ENCODE assay signal across 22 mouse cellular contexts in genomic region chr11:103136039-103136577, GRCm38 (mm10). TPM values are rescaled to one million over a fixed set of nuclear protein-coding genes. Genes with fewer than 3 reads are reported as not detected.
A peak's percentile ranks its signal among the peaks of the same experiment; 100 is the strongest.
DNase-seq lines count a peak whose midpoint lies in the region; ATAC-seq and TF ChIP-seq lines count a peak whose summit lies in the region.
"Had no signal": no experiment of that assay in that cellular context is flagged by ENCODE, and none has a peak within 500 bp of the region (broad histone marks: within the 10 kb centered on the region; RNA-seq: fewer than 3 reads in every experiment).

No protein-coding gene starts in this region.

- no peak for DNase-seq in left cerebral cortex, adult 2 months (ENCODE audit: extremely low spot score in 1 of 2, low spot score in 2 of 2)
- no peak for DNase-seq in left cerebral cortex, adult 8-10 months (ENCODE audit: low spot score in 2 of 2)
- no peak for DNase-seq in lung, adult 2 months
- DNase-seq in gastrocnemius, adult 8-10 months (ENCODE audit: low spot score in 2 of 2) = no peak
- DNase-seq: adrenal gland, postnatal 25 days; B cell, adult 2 months; cerebellum, postnatal 14 days; gastrocnemius, adult 2 months; kidney, adult 2 months; kidney, postnatal 14 days; layer of hippocampus, adult 9-11 months; right cerebral cortex, postnatal 25 days; thymus, postnatal 4 days had no signal

- H3K4me1 ChIP-seq in erythroblast, embryonic 14.5 days (ENCODE audit: control insufficient read depth) = peaks cover 47% of the 10 kb centered on the region
- H3K4me1 ChIP-seq in lung, adult 2 months (ENCODE audit: control insufficient read depth, insufficient read depth, low read length) = peaks cover 15% of the 10 kb centered on the region

- H3K36me3 ChIP-seq in erythroblast, embryonic 14.5 days (ENCODE audit: control insufficient read depth) = peaks cover 45% of the 10 kb centered on the region
- H3K36me3 ChIP-seq: heart, embryonic 15.5 days had no signal

- peak overlapping the region; percentile 0 for H3K27ac ChIP-seq in left cerebral cortex, adult 2 months
- H3K27ac ChIP-seq: gastrocnemius, adult 2 months; heart, embryonic 15.5 days; hindbrain, embryonic 10.5 days; stomach, postnatal 0 days had no signal

- ATAC-seq in erythroblast, adult 5-6 weeks (replicated peaks; ENCODE audit: low FRiP score, poor library complexity, severe bottlenecking) = no peak
- peak; percentile 15; the same call in 1 of the 2 replicates for ATAC-seq in granulocyte monocyte progenitor cell, adult 5-6 weeks (replicated peaks; ENCODE audit: poor library complexity, severe bottlenecking)
- ATAC-seq in megakaryocyte progenitor cell, adult 5-6 weeks (replicated peaks; ENCODE audit: poor library complexity) = peak; percentile 32
- ATAC-seq: forebrain, embryonic 16.5 days; lung, postnatal 0 days had no signal

- TF ChIP-seq POLR2A in lung, adult 2 months (IDR thresholded peaks at IDR 0.05; ENCODE audit: borderline replicate concordance, extremely low read depth, low read depth, low read length) = no peak

- no peaks in the 10 kb centered on the region for H3K9me3 ChIP-seq in erythroblast, embryonic 14.5 days (ENCODE audit: control insufficient read depth, low read length)
- H3K9me3 ChIP-seq: heart, embryonic 15.5 days; hindbrain, embryonic 10.5 days had no signal

- intact Hi-C loops in left cerebral cortex, adult 2 months (cut with DNase I) = no loop called here

- WGBS in lung, adult 2 months = 80% methylated on average over 8 of the region's 8 CpGs

- TF ChIP-seq CTCF in left cerebral cortex, adult 2 months (IDR thresholded peaks at IDR 0.05) = no peak
- TF ChIP-seq CTCF in lung, adult 2 months (IDR thresholded peaks at IDR 0.05; ENCODE audit: insufficient read depth, low read length) = no peak

- H3K4me3 ChIP-seq in erythroblast, embryonic 14.5 days (replicated peaks) = peak overlapping the region; percentile 3
- H3K4me3 ChIP-seq in left cerebral cortex, adult 2 months = no peak overlapping the region
- no peak overlapping the region for H3K4me3 ChIP-seq in lung, adult 2 months (replicated peaks; ENCODE audit: extremely low read depth, low read depth, low read length)
- H3K4me3 ChIP-seq: gastrocnemius, adult 2 months; heart, embryonic 15.5 days; hindbrain, embryonic 10.5 days had no signal

- no peaks in the 10 kb centered on the region for H3K27me3 ChIP-seq in erythroblast, embryonic 14.5 days (ENCODE audit: control insufficient read depth)
- H3K27me3 ChIP-seq: heart, embryonic 15.5 days had no signal

RNA-seq across cellular contexts. Expression of gene Hexim2, which starts 3.9 kb away (rescaled TPM):
- 2.5 and 3.4 TPM in 2 replicates for polyA plus RNA-seq in erythroblast, embryonic 14.5 days (2012)
- 0.96 and 3.1 TPM in 2 replicates for total RNA-seq in erythroblast, adult 5-6 weeks (2015; ENCODE audit: low replicate concordance)
- total RNA-seq in erythroblast, adult 5-6 weeks (2017; ENCODE audit: low replicate concordance) = 2.4 and 9.5 TPM in 2 replicates
- total RNA-seq in left cerebral cortex, adult 2 months (2021) = 10 to 100 TPM; 14.0 to 14.1 TPM
- 10 to 100 TPM; 13.4 to 18.1 (median 16.5) TPM for total RNA-seq in left cerebral cortex, adult 8-10 months (2022)
- total RNA-seq in granulocyte monocyte progenitor cell, adult 5-6 weeks (2014; fragmentation: Nextera tagmentation) = 2.6 and 6.4 TPM in 2 replicates
- 1.3 and 3.4 TPM in 2 replicates for total RNA-seq in granulocyte monocyte progenitor cell, adult 5-6 weeks (2017)
- total RNA-seq in megakaryocyte progenitor cell, adult 5-6 weeks (2015) = 1.2 and 1.8 TPM in 2 replicates
- total RNA-seq in megakaryocyte progenitor cell, adult 5-6 weeks (2017) = 3.5 and 3.9 TPM in 2 replicates
- polyA plus RNA-seq in lung, adult 2 months (2012; rRNA removed) = 2.9 and 4.7 TPM in 2 replicates
- total RNA-seq in gastrocnemius, adult 8-10 months (2022) = 1 to 10 TPM; 1.7 to 4.0 (median 2.8) TPM

RNA-seq across cellular contexts. Expression of gene Hexim1, which starts 20.1 kb away (rescaled TPM):
- polyA plus RNA-seq in erythroblast, embryonic 14.5 days (2012) = 7.6 and 7.7 TPM in 2 replicates
- total RNA-seq in erythroblast, adult 5-6 weeks (2015; ENCODE audit: low replicate concordance) = 14.8 and 15.9 TPM in 2 replicates
- 27.9 and 36.7 TPM in 2 replicates for total RNA-seq in erythroblast, adult 5-6 weeks (2017; ENCODE audit: low replicate concordance)
- total RNA-seq in left cerebral cortex, adult 2 months (2021) = 10 to 100 TPM; 49.6 to 50.0 TPM
- 10 to 100 TPM; 34.4 to 38.5 (median 35.6) TPM for total RNA-seq in left cerebral cortex, adult 8-10 months (2022)
- total RNA-seq in granulocyte monocyte progenitor cell, adult 5-6 weeks (2014; fragmentation: Nextera tagmentation) = 9.7 and 13.5 TPM in 2 replicates
- total RNA-seq in granulocyte monocyte progenitor cell, adult 5-6 weeks (2017) = 28.7 and 31.0 TPM in 2 replicates
- total RNA-seq in megakaryocyte progenitor cell, adult 5-6 weeks (2015) = 10.7 and 13.0 TPM in 2 replicates
- total RNA-seq in megakaryocyte progenitor cell, adult 5-6 weeks (2017) = 21.2 and 27.9 TPM in 2 replicates
- polyA plus RNA-seq in lung, adult 2 months (2012; rRNA removed) = 15.2 and 16.0 TPM in 2 replicates
- total RNA-seq in gastrocnemius, adult 8-10 months (2022) = 10 to 100 TPM; 15.1 to 25.6 (median 18.7) TPM

RNA-seq across cellular contexts. Expression of gene Acbd4, which starts 34.6 kb away (rescaled TPM):
- polyA plus RNA-seq in erythroblast, embryonic 14.5 days (2012) = 67.7 and 78.7 TPM in 2 replicates
- 6.7 and 15.3 TPM in 2 replicates for total RNA-seq in erythroblast, adult 5-6 weeks (2015; ENCODE audit: low replicate concordance)
- total RNA-seq in erythroblast, adult 5-6 weeks (2017; ENCODE audit: low replicate concordance) = 25.0 TPM in 2 replicates
- 10 to 100 TPM; 72.3 to 88.2 TPM for total RNA-seq in left cerebral cortex, adult 2 months (2021)
- total RNA-seq in left cerebral cortex, adult 8-10 months (2022) = 10 to 100 TPM; 82.6 to 93.2 (median 88.7) TPM
- total RNA-seq in granulocyte monocyte progenitor cell, adult 5-6 weeks (2014; fragmentation: Nextera tagmentation) = 4.8 and 9.6 TPM in 2 replicates
- total RNA-seq in granulocyte monocyte progenitor cell, adult 5-6 weeks (2017) = 5.8 and 10.7 TPM in 2 replicates
- 1.5 and 2.0 TPM in 2 replicates for total RNA-seq in megakaryocyte progenitor cell, adult 5-6 weeks (2015)
- 5.0 and 7.2 TPM in 2 replicates for total RNA-seq in megakaryocyte progenitor cell, adult 5-6 weeks (2017)
- 41.1 and 46.5 TPM in 2 replicates for polyA plus RNA-seq in lung, adult 2 months (2012; rRNA removed)
- total RNA-seq in gastrocnemius, adult 8-10 months (2022) = 10 to 100 TPM; 25.6 to 46.5 (median 41.0) TPM

RNA-seq across cellular contexts. Expression of gene Plcd3, which starts 34.6 kb away (rescaled TPM):
- 0.06 and 0.17 TPM in 2 replicates for polyA plus RNA-seq in erythroblast, embryonic 14.5 days (2012)
- total RNA-seq in erythroblast, adult 5-6 weeks (2015; ENCODE audit: low replicate concordance) = not detected in 2 replicates
- 0.70 and 1.0 TPM in 2 replicates for total RNA-seq in erythroblast, adult 5-6 weeks (2017; ENCODE audit: low replicate concordance)
- 10 to 100 TPM; 16.5 to 19.0 TPM for total RNA-seq in left cerebral cortex, adult 2 months (2021)
- 10 to 100 TPM; 17.5 to 20.3 (median 18.0) TPM for total RNA-seq in left cerebral cortex, adult 8-10 months (2022)
- total RNA-seq in granulocyte monocyte progenitor cell, adult 5-6 weeks (2014; fragmentation: Nextera tagmentation) = 0.41 TPM in 1 of 2 replicates, not detected in the other
- 3.2 TPM in 1 of 2 replicates, not detected in the other for total RNA-seq in granulocyte monocyte progenitor cell, adult 5-6 weeks (2017)
- total RNA-seq in megakaryocyte progenitor cell, adult 5-6 weeks (2015) = 0.17 TPM in 1 of 2 replicates, not detected in the other
- total RNA-seq in megakaryocyte progenitor cell, adult 5-6 weeks (2017) = not detected in 2 replicates
- 11.0 and 17.2 TPM in 2 replicates for polyA plus RNA-seq in lung, adult 2 months (2012; rRNA removed)
- total RNA-seq in gastrocnemius, adult 8-10 months (2022) = 1 to 10 TPM; 5.0 to 5.9 (median 5.5) TPM

RNA-seq across cellular contexts. Expression of gene Fmnl1, which starts 34.8 kb away (rescaled TPM):
- polyA plus RNA-seq in erythroblast, embryonic 14.5 days (2012) = 0.20 and 0.39 TPM in 2 replicates
- total RNA-seq in erythroblast, adult 5-6 weeks (2015; ENCODE audit: low replicate concordance) = 70.7 and 93.0 TPM in 2 replicates
- total RNA-seq in erythroblast, adult 5-6 weeks (2017; ENCODE audit: low replicate concordance) = 8.6 and 16.9 TPM in 2 replicates
- total RNA-seq in left cerebral cortex, adult 2 months (2021) = 100 to 1,000 TPM; 186 to 209 TPM
- 100 to 1,000 TPM in 3 of 4 experiments, 10 to 100 TPM in 1; 81.7 to 115 (median 108) TPM for total RNA-seq in left cerebral cortex, adult 8-10 months (2022)
- 58.4 and 94.0 TPM in 2 replicates for total RNA-seq in granulocyte monocyte progenitor cell, adult 5-6 weeks (2014; fragmentation: Nextera tagmentation)
- total RNA-seq in granulocyte monocyte progenitor cell, adult 5-6 weeks (2017) = 21.3 and 31.0 TPM in 2 replicates
- 74.3 and 76.3 TPM in 2 replicates for total RNA-seq in megakaryocyte progenitor cell, adult 5-6 weeks (2015)
- 17.3 and 36.5 TPM in 2 replicates for total RNA-seq in megakaryocyte progenitor cell, adult 5-6 weeks (2017)
- polyA plus RNA-seq in lung, adult 2 months (2012; rRNA removed) = 26.4 and 31.7 TPM in 2 replicates
- 1 to 10 TPM; 2.2 to 3.9 (median 3.5) TPM for total RNA-seq in gastrocnemius, adult 8-10 months (2022)
